Mouse (Mus musculus) cerebellum, postnatal 36 days (tissue): ENCODE data around the gene Ppard.

ENCODE experiments used
- DNase-seq, 2 experiments: peaks; one replicate each; pipeline ENCODE4 v3.0.0; 2021 to 2022; ENCODE audit warnings: mixed read lengths in 2 of 2

Gene Ppard

GRCm38 (mm10) chr17:28258325-28258724, 25.8 kb downstream of the Ppard start:
- DNase-seq: no peak

GRCm38 (mm10) chr17:28259890-28260542, 27.5 kb downstream of the Ppard start:
- no peak for DNase-seq

- DNase-seq: no peak
Observed at GRCm38 (mm10) chr17:28260543-28260909, 28.0 kb downstream of the Ppard start.

DNA sequence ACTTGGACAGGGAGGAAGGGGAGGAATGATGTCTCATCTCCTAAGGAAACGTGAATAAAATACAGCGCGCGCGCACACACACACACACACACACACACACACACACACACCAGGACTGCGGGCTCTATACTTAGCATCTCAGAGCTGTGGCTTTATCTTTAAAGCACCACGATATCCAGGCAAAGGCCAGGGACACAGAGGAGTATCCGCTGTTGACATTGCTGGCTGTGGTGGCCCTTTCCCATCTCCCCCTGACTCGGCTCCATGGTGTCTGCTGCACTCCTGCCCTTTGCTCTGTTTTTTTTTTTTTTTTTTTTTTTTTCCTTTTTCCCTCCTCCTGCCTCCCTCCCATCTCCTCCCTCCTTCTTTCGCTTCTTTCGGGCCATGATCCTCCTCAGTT, 29.3 kb downstream of the Ppard start:
- no peak for DNase-seq

GRCm38 (mm10) chr17:28263181-28263894, 30.8 kb downstream of the Ppard start:
- DNase-seq: no peak

- DNase-seq: no peak
Observed at GRCm38 (mm10) chr17:28267251-28267650, 34.8 kb downstream of the Ppard start.

DNA sequence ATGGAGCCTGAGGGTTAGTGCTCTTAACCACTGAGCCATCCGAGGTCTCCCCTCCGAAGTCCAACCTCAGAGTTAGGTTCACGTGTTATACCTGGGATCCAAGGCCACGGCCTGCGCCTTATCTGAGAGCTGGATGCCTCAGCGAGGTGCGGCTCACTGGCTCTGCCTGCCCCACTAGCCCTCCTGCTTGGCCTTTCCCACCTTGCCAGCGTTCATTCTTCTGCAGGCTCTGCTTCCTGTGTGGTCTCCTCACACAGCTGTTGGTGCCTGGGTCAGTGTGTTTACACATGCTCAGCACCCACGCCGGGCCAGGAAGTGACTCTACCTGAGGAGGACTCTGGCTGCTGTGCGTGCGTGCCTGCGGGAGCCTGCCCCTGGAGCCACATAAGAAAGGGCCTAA, 37.7 kb downstream of the Ppard start:
- no peak for DNase-seq

DNA sequence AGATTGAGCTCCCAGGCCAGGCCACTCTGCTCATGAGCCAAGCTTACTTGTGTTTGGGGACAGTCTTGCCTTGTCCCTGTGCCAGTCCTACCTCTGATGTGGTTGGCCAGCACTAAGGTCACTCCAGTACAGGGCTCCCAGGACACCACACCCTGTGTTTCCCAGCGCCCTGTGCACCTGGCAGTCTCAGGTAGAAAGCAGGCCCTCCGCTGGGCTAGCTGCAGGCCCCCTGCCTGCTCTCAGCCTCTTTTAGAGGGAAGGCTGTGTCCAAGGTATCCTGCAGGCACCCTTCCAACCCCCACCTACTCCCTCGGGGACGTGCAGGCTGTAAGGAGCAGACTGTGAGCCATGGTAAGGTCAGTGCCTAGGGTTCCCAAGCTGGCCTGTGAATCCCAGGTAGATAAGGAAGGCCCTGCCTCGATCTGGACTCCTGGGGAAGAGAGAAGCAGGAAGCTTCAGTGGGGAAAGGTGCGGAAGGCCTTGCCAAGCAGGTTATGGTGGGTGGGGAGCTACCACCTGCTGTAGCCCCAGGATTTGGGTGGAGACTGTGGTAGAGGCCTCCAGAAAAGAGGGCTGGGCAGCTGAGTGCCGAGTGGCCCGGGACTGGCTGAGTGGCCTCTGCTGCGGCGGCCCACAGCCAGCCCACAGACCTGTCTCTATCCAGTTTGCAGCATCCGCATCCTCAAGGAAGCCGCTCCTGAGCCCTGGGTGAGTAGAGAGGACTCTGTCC, 39.2 kb downstream of the Ppard start:
- no peak for DNase-seq

DNA sequence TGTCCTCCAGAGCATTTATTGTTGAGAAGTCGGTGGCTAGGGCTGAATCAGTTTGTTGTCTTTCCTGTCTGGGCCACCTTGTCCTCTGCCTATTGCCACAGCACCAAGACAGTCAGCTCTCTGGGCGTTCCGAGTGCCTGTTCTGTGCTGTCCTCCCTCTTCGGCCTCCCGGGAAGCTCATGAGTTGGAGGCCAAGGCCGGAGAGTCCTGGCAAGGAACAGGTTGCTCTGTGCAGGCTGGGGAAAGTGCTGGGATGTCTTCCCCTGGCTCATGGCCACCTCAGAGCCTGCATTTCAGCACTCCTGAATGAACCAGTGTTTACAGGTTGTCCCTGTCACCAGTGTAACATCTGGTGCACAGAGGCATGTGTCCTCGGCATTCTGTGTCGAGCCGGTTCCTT, 39.8 kb downstream of the Ppard start:
- no peak for DNase-seq

DNA sequence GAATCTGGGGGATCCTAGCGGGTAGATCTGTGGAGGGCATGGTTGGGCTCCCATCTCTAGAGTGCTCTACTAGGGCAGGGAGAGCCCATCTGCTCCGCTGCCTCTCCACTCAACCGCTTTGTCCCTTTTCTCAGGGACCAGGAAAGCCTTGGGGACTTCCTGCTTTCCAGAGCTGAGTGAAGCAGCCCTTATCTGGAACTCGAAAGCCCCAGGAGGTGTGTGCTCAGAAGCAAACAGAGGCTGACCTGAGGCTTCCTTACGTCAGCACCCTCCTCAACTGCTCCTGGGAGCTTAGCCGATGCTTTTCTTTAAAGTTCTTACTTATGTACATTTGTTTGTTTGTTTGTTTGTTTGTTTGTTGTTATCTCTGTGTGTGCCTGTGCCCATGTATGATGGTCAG, 40.3 kb downstream of the Ppard start:
- DNase-seq: no peak

DNA sequence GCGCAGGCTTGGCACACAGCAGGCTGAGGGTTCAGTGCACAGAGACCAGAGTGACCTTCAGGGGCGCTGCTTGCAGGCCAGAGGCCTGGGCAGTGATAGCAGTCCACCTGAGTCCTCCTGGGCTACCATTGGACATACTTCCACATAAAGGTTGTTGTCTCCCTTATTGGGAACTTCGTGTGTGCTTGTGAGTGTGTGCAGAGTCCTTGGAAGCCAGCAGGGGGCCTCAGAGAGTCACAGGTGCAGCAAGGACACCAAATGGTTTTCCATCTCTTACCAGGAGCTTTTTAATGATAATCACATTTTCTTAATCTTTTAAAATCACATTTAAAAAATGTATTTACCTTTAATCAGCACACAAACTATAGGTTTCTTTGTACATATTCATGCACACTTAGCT, 42.2 kb downstream of the Ppard start:
- DNase-seq: no peak

GRCm38 (mm10) chr17:28277226-28277625, 44.7 kb downstream of the Ppard start:
- no peak for DNase-seq

DNA sequence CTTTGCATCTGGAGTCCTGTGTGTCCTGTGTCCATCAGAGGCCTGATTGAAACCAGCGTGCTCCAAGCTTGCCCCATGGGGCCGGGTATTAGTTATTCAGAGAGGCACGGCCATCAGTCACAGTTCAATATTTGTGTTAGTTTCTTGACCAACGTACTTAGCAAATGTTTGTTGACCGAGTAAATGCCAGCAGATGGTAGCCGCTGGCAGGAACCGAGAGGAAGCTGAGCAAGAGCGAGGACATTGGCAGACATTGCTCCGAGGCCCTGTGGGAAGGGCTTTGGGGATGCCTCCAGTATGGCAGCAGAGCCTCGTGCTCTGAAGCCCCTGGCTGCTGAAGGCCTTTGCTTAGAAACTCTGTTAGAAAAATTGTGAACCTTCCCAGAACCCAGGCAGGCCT, 45.2 kb downstream of the Ppard start:
- peak in 1 of 2 experiments; percentile 25 for DNase-seq

DNA sequence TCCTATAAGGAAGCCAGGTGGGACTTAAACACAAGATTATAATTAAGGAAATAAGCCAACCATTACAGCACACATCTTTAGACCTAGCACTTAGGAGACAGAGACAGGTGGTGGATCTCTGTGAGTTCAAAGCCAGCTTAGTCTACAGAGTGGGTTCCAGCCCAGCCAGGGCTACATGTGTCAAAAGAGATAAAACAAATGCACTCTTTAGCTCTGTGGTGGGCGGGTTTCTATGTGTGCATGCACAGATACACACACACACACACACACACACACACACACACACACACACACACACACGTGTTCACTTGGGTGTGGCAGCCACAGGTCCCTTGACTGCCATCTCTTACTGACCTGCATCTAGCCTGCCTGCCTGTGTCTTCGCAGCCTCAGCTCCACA, 45.7 kb downstream of the Ppard start:
- DNase-seq: no peak

GRCm38 (mm10) chr17:28279236-28279635, 46.7 kb downstream of the Ppard start:
- no peak for DNase-seq

- DNase-seq: peak; percentile 26 to 31
Observed at GRCm38 (mm10) chr17:28279780-28280422, 47.4 kb downstream of the Ppard start.

GRCm38 (mm10) chr17:28280423-28280800, 47.9 kb downstream of the Ppard start:
- no peak for DNase-seq

GRCm38 (mm10) chr17:28280831-28281377, 48.4 kb downstream of the Ppard start:
- DNase-seq: no peak

GRCm38 (mm10) chr17:28281866-28282441, 49.5 kb downstream of the Ppard start:
- DNase-seq: no peak

DNA sequence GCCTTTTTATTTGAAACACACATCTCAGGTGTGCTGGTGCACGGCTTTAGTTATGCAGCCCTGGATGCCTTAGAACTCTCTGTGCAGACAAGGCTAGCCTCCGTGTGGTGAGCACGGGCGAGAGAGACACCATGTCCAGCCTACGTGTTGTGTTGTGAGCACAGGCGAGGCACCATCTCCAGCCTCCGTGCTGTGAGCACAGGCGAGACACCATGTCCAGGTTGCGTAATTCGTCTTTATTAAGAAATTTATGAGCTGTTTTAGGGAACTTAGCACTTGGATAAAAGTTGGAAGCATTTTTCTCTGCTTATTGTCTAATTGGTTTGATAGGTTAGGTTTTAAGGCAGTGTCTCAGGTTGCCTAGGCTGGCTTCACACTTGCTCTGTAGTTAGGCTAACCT, 50.7 kb downstream of the Ppard start:
- DNase-seq: no peak

DNA sequence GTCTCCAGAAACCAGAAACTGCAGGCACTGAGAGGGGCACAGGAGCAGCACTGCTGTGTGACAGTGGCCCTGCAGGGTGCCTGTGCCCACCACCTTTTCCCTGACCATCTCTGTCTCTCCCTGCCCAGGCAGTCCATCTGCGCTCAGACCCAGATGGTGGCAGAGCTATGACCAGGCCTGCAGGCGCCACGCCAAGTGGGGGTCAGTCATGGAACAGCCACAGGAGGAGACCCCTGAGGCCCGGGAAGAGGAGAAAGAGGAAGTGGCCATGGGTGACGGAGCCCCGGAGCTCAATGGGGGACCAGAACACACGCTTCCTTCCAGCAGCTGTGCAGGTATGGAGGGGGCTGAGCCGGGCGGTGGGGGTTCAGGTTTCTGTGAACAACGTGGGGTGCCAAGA, 53.6 kb downstream of the Ppard start:
- DNase-seq: peak in 1 of 2 experiments; percentile 32

DNA sequence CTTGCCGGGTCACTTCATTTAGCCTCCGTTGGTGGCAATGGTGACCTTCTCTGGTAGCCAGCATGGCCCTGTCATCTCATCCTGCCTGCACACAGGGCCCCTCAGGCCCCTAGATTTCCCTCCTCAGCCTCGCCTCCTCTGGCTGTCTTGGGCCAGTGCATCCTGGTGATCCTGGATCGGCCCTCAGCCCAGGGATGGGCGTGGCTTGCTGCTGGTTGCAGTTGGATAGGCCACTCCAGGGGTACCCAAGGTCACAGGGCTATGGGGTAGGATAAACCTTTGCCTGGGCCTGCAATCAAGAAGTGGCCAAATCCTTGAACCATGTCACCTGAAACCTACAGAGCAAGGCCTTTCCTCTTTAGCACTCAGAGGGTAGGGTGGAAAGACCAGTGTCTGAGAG, 54.5 kb downstream of the Ppard start:
- no peak for DNase-seq

GRCm38 (mm10) chr17:28287578-28287977, 55.1 kb downstream of the Ppard start:
- DNase-seq: no peak
